Mouse (Mus musculus) left cerebral cortex, postnatal 4 days (tissue): ENCODE results near the gene Setd1b. TPM values are rescaled to one million over a fixed set of nuclear protein-coding genes. Genes with fewer than 3 reads are reported as not detected.

Source experiments
- DNase-seq: peaks from one replicate; pipeline ENCODE4 v3.0.0-alpha.2; 2022
- intact Hi-C: fragments of 180-260 bp; cut with DNase I; formaldehyde crosslinking; loops from one replicate; pipeline ENCODE4 v1.15.1; 2025
- total RNA-seq, 2 experiments: library from RNA; stranded (reverse); gene quantifications; 2 replicates each; pipeline ENCODE4 v1.2.3; 2021

The Setd1b gene
- total RNA-seq, 2 experiments from 2014 or later = 38.5 to 43.9 TPM

- peak; percentile 88 for DNase-seq
- intact Hi-C loops = no loop called here
Observed at GRCm38 (mm10) chr5:123138953-123139721, 2.9 kb upstream of the Setd1b start.

- intact Hi-C loops = no loop called here
- no peak for DNase-seq
Observed at GRCm38 (mm10) chr5:123139722-123140627, 2.0 kb upstream of the Setd1b start.

- intact Hi-C loops = no loop called here
Observed at GRCm38 (mm10) chr5:123140694-123141554, 1.1 kb upstream of the Setd1b start.

GRCm38 (mm10) chr5:123141555-123142160 lies 335 bp upstream of the Setd1b start:
- peak; percentile 66 for DNase-seq
- intact Hi-C loops = no loop called here

More at GRCm38 (mm10) chr5:123140694-123141554, 1.1 kb upstream of the Setd1b start:
- DNase-seq = peak; percentile 94

GRCm38 (mm10) chr5:123143251-123143970 lies 1.4 kb downstream of the Setd1b start:
- intact Hi-C loops = no loop called here
- no peak for DNase-seq

GRCm38 (mm10) chr5:123143971-123144745 lies 2.2 kb downstream of the Setd1b start:
- DNase-seq = no peak
- intact Hi-C loops = no loop called here

GRCm38 (mm10) chr5:123144746-123145590 lies 3.0 kb downstream of the Setd1b start:
- no peak for DNase-seq
- intact Hi-C loops = no loop called here

GRCm38 (mm10) chr5:123146357-123146756 lies 4.4 kb downstream of the Setd1b start:
- intact Hi-C loops = no loop called here
- DNase-seq = no peak

- DNase-seq = no peak
- intact Hi-C loops = no loop called here
Observed at GRCm38 (mm10) chr5:123147569-123147968, 5.6 kb downstream of the Setd1b start.

GRCm38 (mm10) chr5:123148073-123148722 lies 6.2 kb downstream of the Setd1b start:
- DNase-seq = no peak
- intact Hi-C loops = no loop called here

- DNase-seq = peak; percentile 94
- intact Hi-C loops = no loop called here
Observed at GRCm38 (mm10) chr5:123149451-123150400, 7.7 kb downstream of the Setd1b start.

GRCm38 (mm10) chr5:123150641-123151040 lies 8.6 kb downstream of the Setd1b start:
- intact Hi-C loops = no loop called here
- DNase-seq = no peak

GRCm38 (mm10) chr5:123151077-123151476 lies 9.1 kb downstream of the Setd1b start:
- no peak for DNase-seq

GRCm38 (mm10) chr5:123151707-123152362 lies 9.8 kb downstream of the Setd1b start:
- intact Hi-C loops = no loop called here

More at GRCm38 (mm10) chr5:123151077-123151476, 9.1 kb downstream of the Setd1b start:
- intact Hi-C loops = no loop called here

GRCm38 (mm10) chr5:123152901-123153300 lies 10.9 kb downstream of the Setd1b start:
- no peak for DNase-seq
- intact Hi-C loops = no loop called here

More at GRCm38 (mm10) chr5:123151707-123152362, 9.8 kb downstream of the Setd1b start:
- DNase-seq = no peak

- intact Hi-C loops = no loop called here
- peak; percentile 75 for DNase-seq
Observed at GRCm38 (mm10) chr5:123155425-123155824, 13.4 kb downstream of the Setd1b start.
